Mouse (Mus musculus) ZHBTc4 (cell line): Measurements from ENCODE around the gene Gucd1.
"Not testable (repeated sequence)": the region's sequence is repeated elsewhere in the genome, so short reads cannot be mapped to it uniquely, and the experiment has no call there.

Experiments used
- DNase-seq: peaks from one replicate; pipeline ENCODE4 v3.0.0-alpha.2; 2011; ENCODE audit warnings: low read depth, low spot score

The Gucd1 gene

GRCm38 (mm10) chr10:75535423-75535822 lies 17.7 kb upstream of the Gucd1 start:
- DNase-seq: no peak

- no peak for DNase-seq
These were observed 17.2 kb upstream of the Gucd1 start for GRCm38 (mm10) chr10:75534934-75535333.

GRCm38 (mm10) chr10:75534216-75534615 lies 16.4 kb upstream of the Gucd1 start:
- no peak for DNase-seq

GRCm38 (mm10) chr10:75531532-75532090 lies 13.8 kb upstream of the Gucd1 start:
- DNase-seq: no peak

GRCm38 (mm10) chr10:75530322-75530721 lies 12.6 kb upstream of the Gucd1 start:
- DNase-seq: no peak

GRCm38 (mm10) chr10:75525450-75525849 lies 7.7 kb upstream of the Gucd1 start:
- DNase-seq: peak; percentile 38

GRCm38 (mm10) chr10:75521643-75522042 lies 3.9 kb upstream of the Gucd1 start:
- DNase-seq: no peak

GRCm38 (mm10) chr10:75520581-75520980 lies 2.8 kb upstream of the Gucd1 start:
- no peak for DNase-seq

GRCm38 (mm10) chr10:75517073-75517757 lies 557 bp downstream of the Gucd1 start, which contains the start of gene Snrpd3:
Snrpd3 (plus strand) TSS chr10:75517551.
- peak; percentile 98 for DNase-seq

- no peak for DNase-seq
These were observed 1.1 kb downstream of the Gucd1 start for GRCm38 (mm10) chr10:75516724-75517072.

- no peak for DNase-seq
These were observed 1.6 kb downstream of the Gucd1 start for GRCm38 (mm10) chr10:75516038-75516723.

- DNase-seq: no peak
These were observed 2.3 kb downstream of the Gucd1 start for GRCm38 (mm10) chr10:75515216-75516037.

- no peak for DNase-seq
These were observed 3.4 kb downstream of the Gucd1 start for GRCm38 (mm10) chr10:75514361-75514760.

- no peak for DNase-seq
These were observed 4.3 kb downstream of the Gucd1 start for GRCm38 (mm10) chr10:75513306-75514067.

- DNase-seq: no peak
These were observed 5.0 kb downstream of the Gucd1 start for GRCm38 (mm10) chr10:75512796-75513195.

- DNase-seq: no peak
These were observed 5.9 kb downstream of the Gucd1 start for GRCm38 (mm10) chr10:75511897-75512296.

- DNase-seq: no peak
These were observed 6.7 kb downstream of the Gucd1 start for GRCm38 (mm10) chr10:75511060-75511459.

GRCm38 (mm10) chr10:75510446-75510845 lies 7.3 kb downstream of the Gucd1 start:
- no peak for DNase-seq

- DNase-seq: not testable (repeated sequence)
These were observed 11.8 kb downstream of the Gucd1 start for GRCm38 (mm10) chr10:75505928-75506327.

- no peak for DNase-seq
These were observed 12.7 kb downstream of the Gucd1 start for GRCm38 (mm10) chr10:75505130-75505495.
